Mouse (Mus musculus) heart, adult 9 months (tissue): Measurements from ENCODE around the gene Smo.
"Not testable (repeated sequence)": the region's sequence is repeated elsewhere in the genome, so short reads cannot be mapped to it uniquely, and the experiment has no call there.

ENCODE experiments used
- DNase-seq, 2 experiments: peaks; one replicate each; pipeline ENCODE4 v3.0.0; 2022; ENCODE audit warnings: low spot score in 2 of 2

Smo gene

GRCm38 (mm10) chr6:29726576-29727200 lies 8.6 kb upstream of the Smo start:
- no peak for DNase-seq

- DNase-seq: no peak
These were observed 7.3 kb upstream of the Smo start for GRCm38 (mm10) chr6:29728035-29728434.

- no peak for DNase-seq
These were observed 5.8 kb upstream of the Smo start for GRCm38 (mm10) chr6:29729491-29729890.

DNA sequence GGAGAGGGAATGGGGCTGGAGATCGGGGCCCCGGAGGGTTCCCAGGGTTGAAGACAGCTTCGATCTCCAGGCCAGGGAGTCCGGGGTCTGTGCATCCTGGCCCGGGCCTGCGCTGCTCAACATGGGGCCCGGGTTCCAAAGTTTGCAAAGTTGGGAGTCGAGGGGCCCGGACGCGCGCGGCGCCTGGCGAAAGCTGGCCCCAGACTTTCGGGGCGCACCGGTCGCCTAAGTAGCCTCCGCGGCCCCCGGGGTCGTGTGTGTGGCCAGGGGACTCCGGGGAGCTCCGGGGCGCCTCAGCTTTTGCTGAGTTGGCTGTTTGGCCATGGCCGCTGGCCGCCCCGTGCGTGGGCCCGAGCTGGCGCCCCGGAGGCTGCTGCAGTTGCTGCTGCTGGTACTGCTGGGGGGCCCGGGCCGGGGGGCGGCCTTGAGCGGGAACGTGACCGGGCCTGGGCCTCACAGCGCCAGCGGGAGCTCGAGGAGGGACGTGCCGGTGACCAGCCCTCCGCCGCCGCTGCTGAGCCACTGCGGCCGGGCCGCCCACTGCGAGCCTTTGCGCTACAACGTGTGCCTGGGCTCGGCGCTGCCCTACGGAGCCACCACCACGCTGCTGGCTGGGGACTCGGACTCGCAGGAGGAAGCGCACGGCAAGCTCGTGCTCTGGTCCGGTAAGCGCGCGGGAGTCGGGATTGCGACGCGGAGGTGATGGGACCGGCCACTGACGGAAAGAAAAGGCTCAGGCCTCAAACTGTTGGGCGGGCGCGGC lies 567 bp downstream of the Smo start:
- DNase-seq: peak; percentile 46 to 50

DNA sequence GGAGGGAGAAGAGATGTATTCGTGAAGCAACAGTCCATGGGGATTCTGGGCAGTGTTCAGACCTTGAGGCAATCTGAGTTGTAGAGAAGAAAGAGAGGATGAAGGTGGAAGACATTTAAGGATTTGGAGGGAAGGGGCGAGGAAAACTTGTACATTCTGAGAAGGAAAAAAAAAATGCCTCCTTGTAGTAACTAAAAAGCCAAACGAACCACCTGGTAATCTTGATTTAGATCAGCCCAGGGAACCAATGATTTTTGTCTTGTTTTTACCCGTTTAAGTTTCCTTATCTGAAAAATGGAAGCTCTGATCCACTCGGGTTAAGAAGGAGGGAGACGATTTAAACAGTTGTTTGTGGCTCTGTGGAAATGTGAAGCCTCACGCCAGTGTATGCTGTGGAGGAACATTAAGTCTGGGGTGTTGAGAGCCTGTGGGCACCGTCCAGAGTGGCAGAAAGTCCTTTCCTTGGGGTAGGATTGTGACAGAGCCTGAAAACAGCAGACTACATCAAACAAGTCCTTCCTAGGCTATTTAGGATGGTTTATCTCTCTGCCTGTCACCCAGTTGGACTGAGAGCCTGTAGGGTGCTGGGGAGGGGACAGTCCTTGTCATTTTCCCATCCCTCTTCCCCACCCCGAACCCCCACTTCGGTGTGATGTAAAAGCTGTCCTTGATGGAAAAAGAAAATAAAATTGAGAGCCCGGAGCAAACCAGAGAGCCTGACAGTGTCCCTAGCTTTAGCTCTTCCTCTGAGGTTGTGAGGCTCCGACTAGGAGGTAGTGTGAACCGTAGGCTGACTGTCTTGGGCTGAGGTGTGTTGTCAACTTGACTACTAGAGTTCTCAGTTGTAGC lies 1.5 kb downstream of the Smo start:
- no peak for DNase-seq

DNA sequence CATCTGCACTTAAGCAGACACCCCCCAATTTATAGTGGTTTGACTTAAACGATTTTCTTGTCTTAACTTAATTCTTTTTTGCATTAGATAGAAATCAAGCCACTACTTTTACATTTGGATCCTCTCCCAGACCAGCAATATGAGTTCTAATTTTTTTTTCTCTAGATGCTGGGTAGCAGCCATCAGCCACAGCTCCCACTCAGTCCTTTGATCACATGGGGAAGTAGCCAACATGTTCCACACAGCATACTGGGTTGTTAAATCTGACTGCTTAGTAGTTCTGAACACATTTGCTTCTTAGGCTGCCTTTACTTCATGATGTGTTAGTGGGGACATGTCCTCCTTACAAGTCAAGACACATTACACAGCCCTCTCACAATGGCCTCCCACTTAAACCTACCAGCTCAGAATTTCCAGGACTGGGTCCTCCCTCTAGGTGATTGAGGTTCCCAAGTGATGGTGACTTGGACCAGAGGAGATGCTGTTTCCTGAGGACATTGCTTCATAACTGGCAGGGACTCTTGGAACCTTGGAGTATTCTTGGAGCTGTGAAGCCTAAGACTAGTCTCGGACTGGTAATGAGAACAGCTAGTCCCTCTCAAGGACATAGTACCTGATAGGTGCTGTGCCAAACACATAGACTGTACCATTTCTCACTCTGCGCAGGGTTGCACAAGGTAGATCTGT lies 16.3 kb downstream of the Smo start:
- no peak for DNase-seq

DNA sequence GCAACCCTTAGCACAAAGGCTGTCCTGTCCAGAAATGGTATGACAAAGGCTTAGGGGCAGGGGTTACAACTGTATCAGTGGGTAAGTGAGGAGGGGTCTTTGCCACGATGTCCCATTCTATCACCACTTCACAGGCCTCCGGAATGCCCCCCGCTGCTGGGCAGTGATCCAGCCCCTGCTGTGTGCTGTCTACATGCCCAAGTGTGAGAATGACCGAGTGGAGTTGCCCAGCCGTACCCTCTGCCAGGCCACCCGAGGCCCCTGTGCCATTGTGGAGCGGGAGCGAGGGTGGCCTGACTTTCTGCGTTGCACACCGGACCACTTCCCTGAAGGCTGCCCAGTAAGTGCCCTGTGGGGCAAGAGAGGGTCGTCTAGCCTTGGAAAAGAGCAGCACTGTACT lies 18.0 kb downstream of the Smo start:
- no peak for DNase-seq

DNA sequence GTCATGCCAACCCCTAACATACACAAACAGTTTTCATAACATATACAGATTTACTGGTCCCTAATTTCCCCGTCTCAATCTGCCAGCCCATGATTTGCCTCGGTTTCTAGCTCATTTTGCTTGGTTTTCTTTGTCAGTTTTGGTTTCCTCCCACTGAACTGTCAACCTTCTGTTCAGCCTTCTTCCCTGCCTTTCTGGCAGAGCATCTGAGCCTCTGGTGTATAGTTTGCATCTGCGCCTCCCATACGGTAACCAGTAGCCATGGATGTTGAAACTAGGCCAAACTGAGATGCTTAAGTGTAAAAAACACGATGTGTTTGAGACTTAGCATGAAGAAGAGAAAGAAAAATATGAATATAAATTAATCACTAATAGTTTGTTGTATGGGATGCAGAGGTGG lies 20.7 kb downstream of the Smo start:
- no peak for DNase-seq

DNA sequence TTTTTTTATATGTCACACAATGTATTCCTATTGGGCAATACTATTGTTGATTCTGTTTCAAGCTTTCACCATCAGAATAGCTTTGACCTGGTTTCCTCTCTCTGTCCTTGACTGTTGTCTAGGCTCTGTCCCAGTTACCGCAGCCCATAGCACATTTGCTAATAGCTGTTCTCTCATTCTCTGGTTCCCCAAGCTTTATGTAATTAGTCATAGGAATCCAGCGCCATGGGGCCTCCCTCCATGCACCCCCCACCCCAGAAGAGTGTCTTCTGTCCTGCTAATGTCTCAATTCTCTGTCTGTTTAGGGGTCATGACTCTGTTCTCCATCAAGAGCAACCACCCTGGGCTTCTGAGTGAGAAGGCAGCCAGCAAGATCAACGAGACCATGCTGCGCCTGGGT lies 21.2 kb downstream of the Smo start:
- DNase-seq: no peak

- DNase-seq: peak; percentile 54 to 65
These were observed 23.1 kb downstream of the Smo start for GRCm38 (mm10) chr6:29758417-29758816.

- DNase-seq: no peak
These were observed 23.8 kb downstream of the Smo start for GRCm38 (mm10) chr6:29759012-29759679.

- not testable (repeated sequence) for DNase-seq
These were observed 25.1 kb downstream of the Smo start for GRCm38 (mm10) chr6:29760397-29760796.

DNA sequence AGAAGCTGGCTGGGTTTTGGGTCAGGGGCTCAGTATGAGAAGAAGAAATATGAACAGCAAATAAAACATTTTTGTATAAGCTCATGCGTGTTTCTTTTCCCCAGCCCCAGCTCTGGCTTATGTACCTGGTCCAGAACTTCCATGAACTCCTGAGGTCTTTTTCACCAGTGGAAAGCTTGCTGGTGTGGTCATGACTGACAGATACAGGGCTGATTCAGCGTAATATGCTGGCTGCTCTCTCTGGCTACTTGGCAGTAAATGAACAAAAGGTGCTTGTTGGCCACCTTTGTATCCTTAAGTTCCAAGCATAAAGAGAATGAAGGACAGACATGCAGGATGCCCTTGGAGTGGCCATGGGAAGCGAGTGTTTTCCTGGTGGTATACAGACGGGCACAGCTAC lies 26.0 kb downstream of the Smo start:
- no peak for DNase-seq

GRCm38 (mm10) chr6:29762524-29762923 lies 27.2 kb downstream of the Smo start:
- DNase-seq: no peak

DNA sequence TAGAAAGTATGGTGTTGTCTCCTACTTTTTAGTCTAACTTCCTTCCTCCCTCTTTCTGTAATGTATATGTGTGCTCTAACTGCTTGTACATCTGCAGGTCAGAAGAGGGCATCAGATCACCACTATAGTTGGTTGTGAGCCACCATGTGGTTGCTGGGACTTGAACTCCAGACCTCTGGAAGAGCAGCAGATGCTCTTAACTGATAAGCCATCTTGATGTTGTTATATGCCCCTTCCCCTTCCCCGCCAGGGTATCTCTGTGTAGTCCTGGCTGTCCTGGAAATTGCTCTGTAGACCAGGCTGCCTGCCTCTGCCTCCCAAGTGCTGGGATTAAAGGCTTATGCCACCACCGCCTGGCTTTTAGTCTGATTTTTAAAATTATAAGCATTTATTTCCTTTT lies 31.6 kb downstream of the Smo start:
- no peak for DNase-seq

GRCm38 (mm10) chr6:29767813-29768660 lies 32.7 kb downstream of the Smo start, which contains the start of gene Ahcyl2:
Gene Ahcyl2, plus strand, starts transcription at chr6:29768011.
- peak; percentile 95 to 96 for DNase-seq

- peak in 1 of 2 experiments; percentile 26 for DNase-seq
These were observed 33.6 kb downstream of the Smo start for GRCm38 (mm10) chr6:29768791-29769441.

GRCm38 (mm10) chr6:29770672-29771321 lies 35.5 kb downstream of the Smo start:
- DNase-seq: no peak

DNA sequence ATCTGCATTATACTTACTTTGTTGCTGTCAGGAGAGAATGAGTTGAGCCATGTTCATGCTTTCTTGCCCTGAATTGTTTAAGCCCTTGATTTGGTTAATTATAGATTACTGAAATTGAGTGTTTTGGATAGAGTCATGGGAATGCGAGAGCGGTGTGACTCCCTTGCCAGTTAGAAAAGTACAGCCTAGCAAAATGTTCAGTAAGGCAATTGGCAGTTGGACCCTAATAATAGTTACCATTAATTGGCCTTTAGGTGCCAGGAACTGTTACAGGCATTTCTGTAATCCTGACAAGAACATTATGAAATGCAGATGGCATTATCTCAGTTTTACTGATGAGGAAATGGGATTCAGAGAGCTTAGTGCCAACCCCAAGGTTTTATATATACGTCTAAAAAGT lies 36.9 kb downstream of the Smo start:
- DNase-seq: no peak
